Mouse (Mus musculus): ENCODE measurements at regions not wholly inside any gene's neighbourhood (a gene's known extent, or its start where the extent isn't known, plus 50 kb on each side); places are given as distances from the start of the nearest gene placed in this dataset.

DNA sequence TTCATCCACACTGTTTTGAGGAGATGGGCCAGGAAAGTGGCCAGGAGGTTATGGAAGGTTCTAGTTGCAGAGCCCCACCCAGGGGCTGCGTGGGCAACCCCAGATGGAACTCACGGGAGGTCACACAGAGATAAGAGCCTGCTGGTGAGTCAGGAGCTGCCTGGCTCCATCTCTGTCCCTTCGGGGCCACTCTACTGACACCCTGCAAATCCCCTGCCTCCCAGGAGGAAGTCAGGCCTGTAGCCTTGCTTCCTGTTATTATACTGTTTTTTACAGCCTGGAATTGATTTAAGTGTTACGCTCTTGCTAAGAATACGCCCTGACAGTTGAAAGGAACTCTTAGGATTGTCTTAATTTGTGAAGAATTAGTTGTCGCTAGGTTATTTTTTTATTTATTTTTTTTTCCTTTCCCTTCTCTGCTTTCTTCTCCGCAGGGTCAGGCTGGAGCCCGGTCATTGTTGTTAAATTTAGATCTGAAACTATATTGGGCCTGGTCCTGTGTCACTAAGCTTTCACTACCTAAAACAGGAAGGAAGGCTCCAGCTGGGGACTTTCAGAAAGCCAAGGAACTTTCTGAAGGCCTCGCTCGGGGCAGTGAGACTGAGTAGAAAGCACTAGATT lies 497.9 kb downstream of the Med13l start:
- DNase-seq (ENCODE audit: low spot score in 2 of 2): no peak

DNA sequence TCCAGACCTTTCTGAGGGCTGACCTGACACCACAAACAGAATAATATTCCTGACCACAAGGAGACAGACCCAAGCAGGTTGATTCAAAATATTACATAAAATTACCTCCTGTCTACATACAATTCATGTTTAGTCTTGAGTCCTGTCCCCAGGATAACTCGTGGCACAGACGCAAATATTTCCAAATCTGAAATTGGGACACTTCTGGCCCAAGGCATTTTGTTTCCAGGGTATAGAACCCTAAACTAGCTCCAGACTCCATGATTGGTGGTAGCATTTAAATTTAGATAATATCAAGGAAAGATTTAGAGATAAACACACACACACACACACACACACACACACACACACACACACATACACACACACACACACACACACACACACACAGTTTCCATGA lies 498.7 kb downstream of the Med13l start:
- DNase-seq (ENCODE audit: low spot score in 2 of 2): no peak

- no peak for DNase-seq (ENCODE audit: low spot score in 2 of 2)
These were observed 500.4 kb downstream of the Med13l start for GRCm38 (mm10) chr5:119060886-119061285.

GRCm38 (mm10) chr5:119062478-119062877 lies 502.0 kb downstream of the Med13l start:
- DNase-seq (ENCODE audit: low spot score in 2 of 2): no peak

GRCm38 (mm10) chr5:119066666-119067065 lies 506.2 kb downstream of the Med13l start:
- DNase-seq (ENCODE audit: low spot score in 2 of 2): no peak

DNA sequence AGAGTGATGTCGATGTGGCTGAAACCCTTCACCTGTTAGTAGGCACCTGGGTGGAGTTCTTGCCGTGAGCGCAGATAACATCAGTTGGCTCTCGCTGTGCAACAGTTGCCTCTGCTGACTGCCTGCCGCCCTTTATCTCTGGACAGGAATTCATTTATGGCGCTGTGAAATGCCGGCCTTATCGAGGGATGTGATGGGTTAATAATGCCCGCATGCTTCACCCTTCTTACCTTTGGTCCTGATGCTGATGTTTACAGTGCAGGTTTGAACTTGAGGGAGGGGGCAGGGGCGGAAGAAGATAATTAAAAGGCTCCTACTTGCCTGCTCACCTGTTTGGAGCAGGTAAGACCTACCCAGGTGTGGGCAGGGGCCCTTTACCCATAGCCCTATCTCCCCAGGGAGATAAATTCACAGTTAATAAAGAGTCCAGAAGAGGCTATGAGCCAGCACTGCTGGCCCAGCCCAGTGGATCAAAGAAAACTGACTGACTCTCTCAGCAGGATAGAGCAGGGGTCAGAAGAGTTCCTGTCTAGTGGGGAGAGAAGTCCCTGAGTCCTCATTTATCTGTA lies 509.4 kb downstream of the Med13l start:
- no peak for DNase-seq (ENCODE audit: low spot score in 2 of 2)

DNA sequence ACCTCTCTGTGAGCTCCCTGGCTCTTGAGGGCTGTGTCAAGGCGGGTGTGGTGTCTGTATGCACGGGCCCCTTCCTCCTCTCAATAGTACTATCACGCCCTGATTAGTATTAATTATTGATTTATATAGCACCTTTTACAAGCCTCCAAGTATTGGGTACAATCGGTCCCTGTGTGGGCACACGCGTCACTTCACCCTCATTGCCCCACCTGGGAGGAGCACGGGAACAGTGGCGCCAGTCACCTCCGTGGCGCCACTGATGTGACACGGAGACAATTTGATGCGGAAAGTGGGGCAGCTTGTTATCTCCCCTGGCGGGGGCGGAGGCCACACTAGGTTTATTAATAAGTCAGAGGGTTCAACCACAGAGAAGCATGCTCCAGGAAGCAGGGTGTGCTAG lies 512.2 kb downstream of the Med13l start:
- DNase-seq (ENCODE audit: low spot score in 2 of 2): no peak

DNA sequence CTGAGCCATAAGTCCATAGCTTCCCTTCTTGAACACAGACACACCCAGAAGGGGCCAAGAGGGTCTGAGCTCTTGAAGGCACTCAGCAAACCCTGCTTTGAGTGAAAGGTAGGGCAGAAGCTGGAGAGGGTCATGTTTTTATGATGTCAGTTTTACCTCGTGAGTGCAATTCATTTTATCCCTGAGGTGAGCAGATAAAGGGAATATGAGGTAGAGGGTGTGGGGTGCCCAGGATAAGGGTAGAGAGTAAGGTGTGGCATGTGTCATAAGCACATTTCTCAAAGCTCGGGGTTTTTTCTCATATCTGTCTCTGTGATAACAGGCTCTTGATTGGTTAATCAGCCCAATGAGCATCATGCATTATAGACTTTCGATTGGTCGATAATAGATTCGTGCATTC lies 520.3 kb downstream of the Med13l start:
- DNase-seq (ENCODE audit: low spot score in 2 of 2): no peak

- DNase-seq (ENCODE audit: low spot score in 2 of 2): no peak
These were observed 522.4 kb downstream of the Med13l start for GRCm38 (mm10) chr5:119082895-119083294.

DNA sequence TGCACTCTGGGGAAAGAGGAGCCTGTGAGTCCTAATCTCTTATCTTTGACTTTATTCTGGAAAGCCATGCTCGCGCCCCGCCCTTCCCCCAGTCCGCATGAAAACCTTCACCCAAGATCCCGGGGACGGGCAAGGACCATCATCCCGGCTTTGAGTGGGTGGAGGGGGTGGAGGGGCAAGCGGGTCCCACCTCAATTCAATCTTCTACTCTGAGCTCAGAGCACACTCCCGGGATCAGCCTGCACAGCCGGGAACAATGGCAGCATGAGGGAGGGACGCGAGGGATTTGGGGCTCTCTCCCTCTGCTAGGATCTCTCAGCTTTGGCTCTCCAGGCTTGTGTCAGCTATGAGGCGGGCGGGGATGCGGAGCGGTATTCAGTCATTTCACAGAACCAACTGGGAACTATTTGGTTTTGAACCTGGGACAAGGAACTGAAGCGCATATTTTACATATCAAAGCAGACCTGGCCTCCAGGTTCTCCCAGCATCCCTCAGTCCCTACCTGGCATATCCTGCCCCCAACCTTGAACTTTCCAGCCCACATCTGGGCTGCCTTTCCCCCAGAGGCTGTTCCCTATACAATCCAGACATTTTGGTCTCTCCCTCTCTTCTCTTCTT lies 537.2 kb downstream of the Med13l start:
- no peak for DNase-seq (ENCODE audit: low spot score in 2 of 2)

DNA sequence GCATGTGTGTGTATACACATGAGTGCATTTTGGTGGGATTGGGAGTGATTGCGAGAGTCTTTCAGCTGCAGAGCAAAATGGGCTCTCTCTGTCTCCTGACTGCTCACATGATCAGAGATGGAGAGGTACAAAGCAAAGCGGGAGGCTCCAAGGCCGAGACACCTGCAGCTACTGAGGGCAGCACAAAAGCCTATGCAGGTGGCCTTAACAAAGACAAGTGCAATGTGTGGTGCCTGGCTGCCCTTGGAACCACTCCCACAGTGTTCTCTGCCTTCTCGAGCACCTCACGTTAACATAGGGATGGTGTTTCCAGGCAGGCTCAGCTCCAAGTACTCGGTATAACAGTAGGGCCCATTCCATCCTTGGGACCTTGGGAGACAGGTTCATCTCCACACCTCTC lies 539.3 kb downstream of the Med13l start:
- DNase-seq (ENCODE audit: low spot score in 2 of 2): no peak

GRCm38 (mm10) chr5:119103503-119103902 lies 543.0 kb downstream of the Med13l start:
- no peak for DNase-seq (ENCODE audit: low spot score in 2 of 2)

DNA sequence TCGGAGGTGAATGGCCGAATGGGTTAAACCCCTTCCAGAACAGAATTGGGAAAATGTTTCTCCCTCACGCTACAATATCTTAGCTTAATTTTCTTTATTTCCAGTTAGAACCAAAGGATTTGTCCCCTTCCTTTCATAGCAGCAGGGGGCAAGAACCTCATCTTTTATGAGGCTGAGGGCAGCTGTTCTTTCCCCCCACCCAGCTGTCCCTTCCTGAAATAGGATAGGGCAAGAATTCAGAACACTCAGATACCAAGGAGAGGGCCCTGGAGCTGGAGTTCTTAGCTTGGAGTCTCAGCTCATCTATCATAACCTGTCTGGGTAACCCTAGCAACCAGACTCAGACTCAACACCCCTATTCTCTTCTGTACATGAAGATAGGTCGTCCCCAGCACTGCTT lies 547.4 kb downstream of the Med13l start:
- no peak for DNase-seq (ENCODE audit: low spot score in 2 of 2)

DNA sequence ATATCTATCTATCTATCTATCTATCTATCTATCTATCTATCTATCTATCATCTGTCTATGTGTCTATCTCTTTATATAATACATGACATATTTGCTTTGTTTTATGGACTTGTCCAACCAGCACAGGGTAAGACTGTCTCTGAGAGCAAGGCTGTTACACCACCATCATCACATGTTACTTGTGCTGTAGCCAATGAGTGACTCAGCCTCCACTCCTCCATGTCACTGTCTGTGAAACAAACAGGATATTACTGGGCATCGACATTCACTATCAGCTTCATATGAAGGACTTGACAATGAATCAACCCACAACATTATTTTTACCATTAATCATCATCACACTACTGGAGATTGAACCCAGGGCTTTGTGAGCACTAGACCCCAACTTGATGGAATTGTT lies 549.0 kb downstream of the Med13l start:
- DNase-seq (ENCODE audit: low spot score in 2 of 2): no peak

DNA sequence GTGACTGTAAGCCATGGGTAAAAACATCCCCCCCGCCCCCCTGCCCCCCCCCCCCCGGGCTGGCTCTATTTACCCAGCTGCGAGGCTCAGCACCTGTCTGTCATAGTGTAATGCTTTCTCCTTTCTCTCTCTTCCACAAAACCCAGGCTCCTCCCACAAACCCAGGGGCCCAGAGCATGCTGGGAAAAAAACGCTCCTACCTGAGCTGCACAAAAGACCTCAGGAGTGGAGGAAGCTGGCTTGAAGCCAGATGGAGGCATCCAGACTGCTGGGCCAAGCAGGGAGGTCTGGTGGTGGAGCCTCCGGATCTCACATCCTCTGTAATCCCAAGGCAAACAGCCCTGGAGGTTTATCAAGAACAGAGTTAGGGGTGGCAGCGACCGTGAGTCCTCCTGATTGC lies 553.6 kb downstream of the Med13l start:
- no peak for DNase-seq (ENCODE audit: low spot score in 2 of 2)

DNA sequence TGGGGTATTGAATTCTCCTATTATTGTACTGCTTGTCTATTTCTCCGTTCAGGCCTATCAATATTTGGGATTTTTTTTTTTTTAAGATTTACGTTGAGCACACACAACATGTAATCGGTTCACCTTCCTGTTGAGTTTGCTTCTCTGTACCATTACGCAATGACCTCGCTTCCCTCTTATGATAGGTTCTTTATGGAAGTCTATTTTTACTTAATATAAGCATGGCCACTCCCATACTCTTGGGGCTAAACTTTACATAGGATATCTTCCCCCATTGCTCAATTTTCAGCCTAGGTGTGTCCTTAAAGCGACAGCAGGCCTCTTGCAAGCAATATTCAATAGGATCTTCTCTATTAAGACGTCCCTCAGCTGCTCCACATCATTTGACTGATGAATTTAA lies 544.7 kb upstream of the Tbx3 start:
- DNase-seq (ENCODE audit: low spot score in 2 of 2): no peak

GRCm38 (mm10) chr5:119130176-119130575 lies 540.3 kb upstream of the Tbx3 start:
- no peak for DNase-seq (ENCODE audit: low spot score in 2 of 2)

- no peak for DNase-seq (ENCODE audit: low spot score in 2 of 2)
These were observed 539.0 kb upstream of the Tbx3 start for GRCm38 (mm10) chr5:119131461-119131860.

DNA sequence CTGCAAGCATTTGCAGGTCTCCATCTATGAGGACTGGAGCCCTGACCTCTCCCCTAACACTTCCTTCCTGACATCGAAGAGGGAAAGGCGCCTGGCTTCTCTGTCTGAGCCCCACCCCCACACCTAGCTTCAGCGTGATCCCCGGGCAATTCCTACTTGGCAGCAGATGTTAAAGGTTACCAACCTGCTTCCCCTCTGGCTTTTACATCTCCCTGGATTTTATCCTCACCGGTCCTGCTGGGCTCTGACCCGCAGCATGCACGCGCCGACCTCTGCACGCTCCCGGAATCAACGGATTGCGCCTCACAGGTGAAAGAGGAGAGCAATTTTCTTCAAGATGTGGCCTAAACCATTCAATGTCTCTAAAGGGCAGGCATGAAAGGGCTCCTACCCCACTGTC lies 537.1 kb upstream of the Tbx3 start:
- no peak for DNase-seq (ENCODE audit: low spot score in 2 of 2)

GRCm38 (mm10) chr5:119136916-119137315 lies 533.6 kb upstream of the Tbx3 start:
- no peak for DNase-seq (ENCODE audit: low spot score in 2 of 2)

DNA sequence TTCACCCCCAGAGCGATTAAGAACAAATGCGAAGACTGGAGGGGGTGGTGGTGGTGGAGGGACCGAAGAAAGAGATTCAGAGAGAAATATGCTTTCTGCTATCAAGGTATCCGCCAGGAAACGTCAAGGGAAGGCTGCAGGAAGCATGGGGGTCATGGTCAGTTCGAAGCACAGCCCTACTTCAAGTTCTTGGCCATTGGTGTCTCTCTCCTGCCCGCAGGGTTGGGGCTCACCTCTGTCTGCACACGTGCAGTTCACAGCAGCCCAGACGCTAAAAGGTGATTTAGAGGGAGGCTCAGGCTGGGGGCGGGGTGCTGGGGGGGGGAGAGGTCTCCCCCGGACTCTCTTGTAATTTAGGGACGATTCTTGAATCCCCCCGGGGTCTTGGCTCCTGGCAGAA lies 533.1 kb upstream of the Tbx3 start:
- no peak for DNase-seq (ENCODE audit: low spot score in 2 of 2)

- DNase-seq (ENCODE audit: low spot score in 2 of 2): no peak
These were observed 532.6 kb upstream of the Tbx3 start for GRCm38 (mm10) chr5:119137821-119138221.

GRCm38 (mm10) chr5:119138293-119138692 lies 532.2 kb upstream of the Tbx3 start:
- DNase-seq (ENCODE audit: low spot score in 2 of 2): no peak

GRCm38 (mm10) chr5:119139336-119139735 lies 531.1 kb upstream of the Tbx3 start:
- no peak for DNase-seq (ENCODE audit: low spot score in 2 of 2)
